Mouse (Mus musculus) intestine, embryonic 16.5 days (tissue): ENCODE data around the gene Tgif2. TPM values are rescaled to one million over a fixed set of nuclear protein-coding genes. Genes with fewer than 3 reads are reported as not detected.
A peak's percentile ranks its signal among the peaks of the same experiment; 100 is the strongest.

ENCODE experiments used
- ATAC-seq: fragments of 200-750 bp; cut with Nextera tagmentation; 2 replicates; pipeline ENCODE4 v1.8.0; 2017; ENCODE audit warnings: moderate TSS enrichment, moderate library complexity
- H3K27ac ChIP-seq: fragments of 300-500 bp; sonication (generic); 2 replicates; pipeline ENCODE4 v1.5.1; 2014; ENCODE audit warnings: mild to moderate bottlenecking, low read length
- H3K27me3 ChIP-seq: fragments of 300-500 bp; sonication (generic); replicated peaks from 2 replicates; pipeline ENCODE4 v1.6.1; 2014; ENCODE audit warnings: low read length, control low read depth, mixed read lengths; ENCODE audit not compliant: control insufficient read depth, insufficient read depth
- H3K36me3 ChIP-seq: fragments of 300-500 bp; sonication (generic); 2 replicates; pipeline ENCODE4 v1.6.1; 2014; ENCODE audit warnings: low read length, control low read depth; ENCODE audit not compliant: control insufficient read depth, insufficient read depth
- H3K4me1 ChIP-seq: fragments of 300-500 bp; sonication (generic); 2 replicates; pipeline ENCODE4 v1.6.1; 2014; ENCODE audit warnings: low read length, control low read depth, mixed read lengths; ENCODE audit not compliant: control insufficient read depth, insufficient read depth
- H3K4me2 ChIP-seq: fragments of 300-500 bp; sonication (generic); 2 replicates; pipeline ENCODE4 v1.6.1; 2014; ENCODE audit warnings: low read depth, low read length, control low read depth
- H3K4me3 ChIP-seq: fragments of 300-500 bp; sonication (generic); 2 replicates; pipeline ENCODE4 v1.5.1; 2014; ENCODE audit warnings: mild to moderate bottlenecking, low read length
- H3K9ac ChIP-seq: fragments of 300-500 bp; sonication (generic); 2 replicates; pipeline ENCODE4 v1.6.1; 2014; ENCODE audit warnings: low read depth, low read length
- H3K9me3 ChIP-seq: fragments of 300-500 bp; sonication (generic); 2 replicates; pipeline ENCODE4 v1.6.1; 2016; ENCODE audit warnings: low read length, control low read depth; ENCODE audit not compliant: control insufficient read depth
- WGBS: fragments of 180-500 bp; shearing (Covaris S2); extraction: QIAGEN DNeasy Blood & Tissue Kit; methylation state at CpG from one replicate; pipeline ENCODE4 v1.1.7; 2014; 5-methylcytosine and 5-hydroxymethylcytosine counted together
- polyA plus RNA-seq: library from polyadenylated mRNA; unstranded; fragments of >200 nt; fragmentation: Nextera tagmentation; extraction: Ambion mirVana; gene quantifications from 2 replicates; pipeline ENCODE4 v1.2.1, GENCODE M21; 2015

Tgif2 gene
- polyA plus RNA-seq, 1 experiment from 2014 or later = 28.6 TPM

DNA sequence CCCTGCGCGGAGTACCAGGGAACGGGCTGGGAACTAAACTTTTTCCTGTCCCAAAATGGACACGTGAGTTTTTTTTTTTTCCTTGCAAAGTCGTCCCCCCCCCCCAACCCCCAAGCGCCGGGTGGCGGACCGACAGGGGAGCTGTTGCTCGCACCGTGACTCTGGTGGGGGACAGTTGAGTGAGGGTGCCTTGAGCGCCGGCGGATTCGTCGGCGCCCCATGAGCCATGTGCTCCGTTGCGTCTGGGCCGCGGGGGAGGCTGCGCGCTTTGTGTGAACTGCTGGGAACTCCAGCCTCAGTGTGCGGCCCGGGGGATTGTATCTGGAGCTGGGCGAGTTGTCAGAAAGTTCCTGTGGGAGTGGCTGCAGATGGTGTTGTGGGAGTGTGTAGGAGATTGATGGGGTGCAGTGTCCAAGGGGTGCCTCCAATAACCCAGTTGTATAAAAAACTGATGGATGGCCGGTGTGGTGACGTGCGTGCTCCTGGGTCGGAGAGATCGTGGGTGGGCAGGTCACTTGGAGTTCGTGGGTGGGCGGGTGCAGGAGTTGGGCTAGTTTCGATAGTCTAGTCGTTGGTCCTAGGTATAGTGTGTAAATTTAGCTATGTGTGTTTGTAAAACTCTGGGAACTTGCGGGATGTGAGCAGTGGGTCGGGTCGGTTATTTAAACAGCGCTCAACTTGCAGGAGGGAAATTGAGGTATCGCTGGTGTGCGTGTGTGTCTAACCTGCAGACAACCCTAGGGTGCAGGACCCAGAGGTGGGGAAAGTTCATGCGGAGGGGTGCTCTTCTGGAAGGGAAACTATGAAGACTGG lies 1.4 kb downstream of the Tgif2 start:
- H3K9me3 ChIP-seq = no peaks in the 10 kb centered on the region
- H3K27ac ChIP-seq = peak overlapping the region; percentile 94
- peak overlapping the region; percentile 92 for H3K4me2 ChIP-seq
- under 1% methylated on average over 41 of the region's 42 CpGs for WGBS
- H3K9ac ChIP-seq = peak overlapping the region; percentile 88
- H3K4me1 ChIP-seq = peaks cover 48% of the 10 kb centered on the region
- H3K27me3 ChIP-seq = no peaks in the 10 kb centered on the region
- peak; percentile 45 for ATAC-seq
- peaks cover 3% of the 10 kb centered on the region; the same call in 1 of the 2 replicates for H3K36me3 ChIP-seq
- H3K4me3 ChIP-seq = peak overlapping the region; percentile 80

- Histone ChIP-seq H3K4me2 (peak overlapping the region; percentile 92), H3K4me1 (peaks cover 48% of the 10 kb centered on the region), H3K36me3 (peaks cover 4% of the 10 kb centered on the region; the same call in 1 of the 2 replicates), H3K27me3 (no peaks in the 10 kb centered on the region), H3K9ac (peak overlapping the region; percentile 88), H3K9me3 (no peaks in the 10 kb centered on the region), H3K4me3 (peak overlapping the region; percentile 80), H3K27ac (peak overlapping the region; percentile 94)
- peak; percentile 11; the same call in 1 of the 2 replicates for ATAC-seq
- 6% methylated on average over 20 of the region's 20 CpGs for WGBS
These were observed 2.3 kb downstream of the Tgif2 start for GRCm38 (mm10) chr2:156841841-156842706.

DNA sequence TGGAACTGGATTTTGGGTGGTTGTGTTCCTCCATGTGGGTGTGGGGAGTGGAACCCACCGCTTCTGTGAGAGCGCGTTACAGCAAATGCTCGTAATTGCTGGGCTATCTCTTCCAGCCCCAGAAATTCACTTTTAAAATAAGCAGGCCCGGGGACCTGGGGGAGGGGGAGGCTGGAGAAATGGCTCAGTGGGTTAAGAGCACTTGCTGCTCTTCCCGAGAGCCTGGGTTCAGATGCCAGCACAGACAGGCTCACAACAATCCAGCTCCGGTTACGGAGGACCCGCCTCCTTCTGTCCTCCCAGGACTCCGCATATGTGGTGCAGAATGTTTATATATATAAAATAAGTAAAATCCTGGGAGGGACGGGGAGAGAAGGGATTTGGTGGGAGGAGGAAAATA lies 2.9 kb downstream of the Tgif2 start:
- 22% methylated on average over 11 of the region's 11 CpGs for WGBS
- H3K27me3 ChIP-seq = no peaks in the 10 kb centered on the region
- H3K4me1 ChIP-seq = peaks cover 50% of the 10 kb centered on the region
- H3K4me3 ChIP-seq = peak overlapping the region; percentile 80
- H3K9me3 ChIP-seq = no peaks in the 10 kb centered on the region
- peak overlapping the region; percentile 94; the same call in 1 of the 2 replicates for H3K27ac ChIP-seq
- H3K4me2 ChIP-seq = peak overlapping the region; percentile 92
- ATAC-seq = no peak
- H3K9ac ChIP-seq = peak overlapping the region; percentile 88
- peaks cover 6% of the 10 kb centered on the region; the same call in 1 of the 2 replicates for H3K36me3 ChIP-seq

GRCm38 (mm10) chr2:156843331-156843730 lies 3.5 kb downstream of the Tgif2 start:
- WGBS = 51% methylated on average over 10 of the region's 10 CpGs
- H3K4me1 ChIP-seq = peaks cover 45% of the 10 kb centered on the region

DNA sequence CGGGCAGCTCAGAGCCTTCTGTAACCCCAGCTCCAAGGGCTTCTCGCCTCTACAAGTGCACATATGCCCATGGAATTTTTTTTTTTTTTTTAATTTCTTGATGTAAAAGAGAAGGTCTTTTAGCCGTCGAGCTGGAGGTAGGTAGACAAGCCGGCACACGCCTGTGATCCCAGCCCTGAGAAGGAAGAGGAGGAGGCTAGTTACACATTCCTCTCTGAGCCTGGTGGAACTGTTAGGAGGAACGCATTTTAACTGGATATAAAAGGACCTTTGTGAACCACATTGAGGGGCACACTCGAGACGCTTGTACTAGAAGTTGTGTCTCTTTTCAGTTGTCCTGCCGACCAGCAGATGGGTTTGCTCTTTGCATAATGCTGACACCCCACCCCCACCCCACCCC lies 4.9 kb downstream of the Tgif2 start:
- no peaks in the 10 kb centered on the region for H3K27me3 ChIP-seq
- 56% methylated on average over 10 of the region's 10 CpGs for WGBS
- ATAC-seq = no peak
- H3K9me3 ChIP-seq = no peaks in the 10 kb centered on the region
- H3K36me3 ChIP-seq = peaks cover 6% of the 10 kb centered on the region; the same call in 1 of the 2 replicates
- H3K4me1 ChIP-seq = peaks cover 39% of the 10 kb centered on the region
- no peak overlapping the region for H3K4me3 ChIP-seq
- H3K4me2 ChIP-seq = no peak overlapping the region
- H3K27ac ChIP-seq = no peak overlapping the region
- H3K9ac ChIP-seq = no peak overlapping the region

More at GRCm38 (mm10) chr2:156843331-156843730, 3.5 kb downstream of the Tgif2 start:
- peaks cover 6% of the 10 kb centered on the region; the same call in 1 of the 2 replicates for H3K36me3 ChIP-seq
- no peaks in the 10 kb centered on the region for H3K9me3 ChIP-seq
- no peak overlapping the region for H3K9ac ChIP-seq
- no peaks in the 10 kb centered on the region for H3K27me3 ChIP-seq
- no peak for ATAC-seq
- no peak overlapping the region for H3K27ac ChIP-seq
- H3K4me2 ChIP-seq = no peak overlapping the region
- no peak overlapping the region for H3K4me3 ChIP-seq

- Histone ChIP-seq H3K36me3 (peaks cover 11% of the 10 kb centered on the region; the same call in 1 of the 2 replicates), H3K27me3 (no peaks in the 10 kb centered on the region), H3K4me2 (no peak overlapping the region), H3K4me1 (peaks cover 28% of the 10 kb centered on the region), H3K27ac (no peak overlapping the region), H3K4me3 (no peak overlapping the region), H3K9me3 (no peaks in the 10 kb centered on the region), H3K9ac (no peak overlapping the region)
- no peak for ATAC-seq
- WGBS = 75% methylated on average over 6 of the region's 6 CpGs
These were observed 7.8 kb downstream of the Tgif2 start for GRCm38 (mm10) chr2:156847653-156848052.

- H3K36me3 ChIP-seq = peaks cover 11% of the 10 kb centered on the region; the same call in 1 of the 2 replicates
- H3K9ac ChIP-seq = no peak overlapping the region
- no peaks in the 10 kb centered on the region for H3K27me3 ChIP-seq
- WGBS = 80% methylated on average over 6 of the region's 6 CpGs
- no peak for ATAC-seq
- H3K4me3 ChIP-seq = no peak overlapping the region
- H3K4me1 ChIP-seq = peaks cover 21% of the 10 kb centered on the region
- no peaks in the 10 kb centered on the region for H3K9me3 ChIP-seq
- H3K4me2 ChIP-seq = no peak overlapping the region
- no peak overlapping the region for H3K27ac ChIP-seq
These were observed 8.8 kb downstream of the Tgif2 start for GRCm38 (mm10) chr2:156848526-156849182.

- Histone ChIP-seq H3K27me3 (no peaks in the 10 kb centered on the region), H3K4me3 (no peak overlapping the region), H3K36me3 (peaks cover 9% of the 10 kb centered on the region; the same call in 1 of the 2 replicates), H3K4me2 (no peak overlapping the region), H3K9me3 (no peaks in the 10 kb centered on the region), H3K27ac (no peak overlapping the region), H3K9ac (no peak overlapping the region), H3K4me1 (peaks cover 6% of the 10 kb centered on the region)
- 87% methylated on average over 5 of the region's 5 CpGs for WGBS
- ATAC-seq = peak; percentile 38; the same call in 1 of the 2 replicates
These were observed 10.7 kb downstream of the Tgif2 start for GRCm38 (mm10) chr2:156850505-156850904.
